Mouse (Mus musculus) heart, embryonic 14.5 days (tissue): Measurements from ENCODE around the gene Grb2. TPM values are rescaled to one million over a fixed set of nuclear protein-coding genes. Genes with fewer than 3 reads are reported as not detected.

Experiments used
- ATAC-seq: fragments of 200-750 bp; cut with Nextera tagmentation; 2 replicates; pipeline ENCODE4 v1.8.0; 2017; ENCODE audit warnings: low read depth, moderate TSS enrichment; ENCODE audit not compliant: insufficient number of reproducible peaks, insufficient read depth, low FRiP score
- H3K27ac ChIP-seq, 2 experiments: fragments of 200-500 bp in 1 of 2; fragments of 300-500 bp in 1 of 2; sonication (generic) in 1 of 2; replicated peaks in 1 of 2; 2 replicates each; pipeline ENCODE4 v1.5.1; 2012 to 2014; ENCODE audit warnings: low read depth in 2 of 2, low read length in 2 of 2, control low read depth in 1 of 2, mild to moderate bottlenecking in 1 of 2, mixed read lengths in 1 of 2; ENCODE audit not compliant: control insufficient read depth in 1 of 2, insufficient read depth in 1 of 2
- H3K27me3 ChIP-seq: fragments of 300-500 bp; sonication (generic); 2 replicates; pipeline ENCODE4 v1.6.1; 2014; ENCODE audit warnings: mild to moderate bottlenecking, low read length, control low read depth; ENCODE audit not compliant: control insufficient read depth, insufficient read depth
- H3K36me3 ChIP-seq: fragments of 300-500 bp; sonication (generic); 2 replicates; pipeline ENCODE4 v1.6.1; 2014; ENCODE audit warnings: mild to moderate bottlenecking, control low read depth, low read length, mixed read lengths; ENCODE audit not compliant: control insufficient read depth, insufficient read depth
- H3K4me1 ChIP-seq, 2 experiments: fragments of 200-500 bp in 1 of 2; fragments of 300-500 bp in 1 of 2; sonication (generic) in 1 of 2; 2 replicates each; pipeline ENCODE4 v1.6.1; 2012 to 2014; ENCODE audit warnings: low read length in 2 of 2, control low read depth in 1 of 2, mixed read lengths in 1 of 2; ENCODE audit not compliant: control insufficient read depth in 2 of 2, insufficient read depth in 2 of 2
- H3K4me2 ChIP-seq: fragments of 300-500 bp; sonication (generic); 2 replicates; pipeline ENCODE4 v1.6.1; 2014; ENCODE audit warnings: mild to moderate bottlenecking, low read length
- H3K4me3 ChIP-seq, 2 experiments: fragments of 200-500 bp in 1 of 2; fragments of 300-500 bp in 1 of 2; sonication (generic) in 1 of 2; 2 replicates each; pipeline ENCODE4 v1.5.1; 2012 to 2014; ENCODE audit warnings: low read length in 2 of 2, mild to moderate bottlenecking in 2 of 2, control low read depth in 1 of 2, low read depth in 1 of 2, moderate library complexity in 1 of 2; ENCODE audit not compliant: control insufficient read depth in 1 of 2, insufficient read depth in 1 of 2
- H3K9ac ChIP-seq: fragments of 300-500 bp; sonication (generic); 2 replicates; pipeline ENCODE4 v1.6.1; 2014; ENCODE audit warnings: mild to moderate bottlenecking, low read length
- H3K9me3 ChIP-seq: fragments of 300-500 bp; sonication (generic); 2 replicates; pipeline ENCODE4 v1.6.1; 2016; ENCODE audit warnings: low read length, control low read depth; ENCODE audit not compliant: control insufficient read depth
- WGBS: fragments of 180-500 bp; shearing (Covaris S2); extraction: QIAGEN DNeasy Blood & Tissue Kit; methylation state at CpG from one replicate; pipeline ENCODE4 v1.1.7; 2014; 5-methylcytosine and 5-hydroxymethylcytosine counted together
- polyA plus RNA-seq: library from polyadenylated mRNA; unstranded; fragments of >200 nt; fragmentation: Nextera tagmentation; extraction: Ambion mirVana; gene quantifications from 2 replicates; pipeline ENCODE4 v1.2.1, GENCODE M21; 2014

Gene Grb2
- polyA plus RNA-seq: 59.4 and 63.9 TPM in 2 replicates

DNA sequence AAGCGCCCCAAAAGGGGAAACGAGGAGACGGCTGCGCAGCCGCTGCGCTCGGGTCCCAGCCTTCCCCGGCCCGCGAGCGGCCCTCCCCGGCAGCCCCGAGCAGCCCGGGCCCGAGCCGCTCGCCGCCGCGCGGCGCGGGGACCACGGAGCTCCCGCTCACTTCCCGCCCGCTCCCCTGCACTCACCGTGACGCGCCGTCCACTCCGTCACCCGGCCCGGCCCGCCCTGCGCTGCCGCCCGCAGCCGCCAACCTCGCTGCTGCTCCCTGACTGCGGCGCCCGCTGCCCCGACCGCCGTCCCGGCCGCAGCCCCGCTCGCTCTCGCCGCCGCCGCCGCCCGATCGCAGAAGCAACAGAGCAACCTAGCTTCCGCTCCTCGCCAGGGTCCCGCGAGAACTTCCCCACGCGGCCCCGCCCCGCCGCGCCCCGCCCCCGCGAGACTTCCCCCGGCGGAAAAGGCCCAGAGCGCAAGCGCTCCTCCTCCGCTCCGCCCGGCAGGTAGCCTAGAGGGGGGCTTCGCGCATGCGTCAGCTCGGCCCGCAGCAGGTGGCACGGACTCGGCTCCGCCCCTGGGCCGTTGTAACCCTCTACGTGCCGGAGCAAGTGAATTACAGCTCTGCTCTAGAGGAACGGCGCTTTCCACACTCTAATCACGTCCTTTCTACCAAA, at the start of gene Grb2:
Gene Grb2, minus strand, starts transcription at position 389 of the 668 bp plus-strand sequence.
- Histone ChIP-seq H3K4me3 (peak within 1 kb of the TSS; percentile 95 to 98), H3K9me3 (no peaks in the 10 kb centered on the region), H3K27ac (peak within 1 kb of the TSS; percentile 92 to 95), H3K4me1 (peaks cover 7 to 30% of the 10 kb centered on the region in 2 experiments), H3K4me2 (peak within 1 kb of the TSS; percentile 93), H3K36me3 (no peaks in the 10 kb centered on the region), H3K27me3 (no peaks in the 10 kb centered on the region), H3K9ac (peak within 1 kb of the TSS; percentile 99)
- under 1% methylated on average over 82 of the region's 91 CpGs for WGBS
- peak; percentile 97 for ATAC-seq

GRCm38 (mm10) chr11:115753485-115753884, 45.1 kb upstream of the Grb2 start:
- no peaks in the 10 kb centered on the region for H3K9me3 ChIP-seq
- H3K4me2 ChIP-seq: no peak overlapping the region
- no peaks in the 10 kb centered on the region for H3K4me1 ChIP-seq
- no peaks in the 10 kb centered on the region for H3K27me3 ChIP-seq
- H3K4me3 ChIP-seq: no peak overlapping the region
- no peak overlapping the region for H3K9ac ChIP-seq
- no peak overlapping the region for H3K27ac ChIP-seq
- 62% methylated on average over 4 of the region's 4 CpGs for whole genome bisulfite sequencing
- H3K36me3 ChIP-seq: no peaks in the 10 kb centered on the region
- no peak for ATAC-seq

DNA sequence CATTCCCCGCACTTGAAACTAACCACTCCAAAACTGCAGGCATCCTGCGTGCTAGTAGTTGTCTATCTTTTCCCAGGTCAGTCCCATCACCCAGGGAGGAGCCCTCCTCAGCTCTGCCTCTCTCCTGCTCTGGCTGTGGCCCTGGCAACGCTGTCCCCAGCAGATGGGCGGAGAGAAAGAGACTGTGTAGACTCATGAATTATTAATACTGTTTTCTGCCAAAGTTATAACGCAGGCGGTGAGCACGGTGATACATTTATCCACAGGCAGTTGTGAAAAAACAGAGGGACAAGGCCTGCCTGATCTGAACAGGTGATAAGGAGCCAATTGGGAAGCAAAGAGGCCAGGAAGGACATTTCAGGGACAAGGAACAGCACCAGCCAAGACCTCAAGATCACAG, 44.3 kb upstream of the Grb2 start:
- WGBS: 72% methylated on average over 7 of the region's 7 CpGs
- no peak overlapping the region for H3K4me2 ChIP-seq
- H3K36me3 ChIP-seq: no peaks in the 10 kb centered on the region
- H3K9me3 ChIP-seq: no peaks in the 10 kb centered on the region
- ATAC-seq: no peak
- no peaks in the 10 kb centered on the region for H3K27me3 ChIP-seq
- no peak overlapping the region for H3K9ac ChIP-seq
- no peak overlapping the region for H3K27ac ChIP-seq
- H3K4me3 ChIP-seq: no peak overlapping the region
- H3K4me1 ChIP-seq: no peaks in the 10 kb centered on the region

- H3K27me3 ChIP-seq: no peaks in the 10 kb centered on the region
- no peak overlapping the region for H3K27ac ChIP-seq
- ATAC-seq: no peak
- H3K36me3 ChIP-seq: no peaks in the 10 kb centered on the region
- H3K4me2 ChIP-seq: no peak overlapping the region
- 53% methylated on average over 2 of the region's 2 CpGs for WGBS
- peaks cover 2 to 6% of the 10 kb centered on the region in 2 experiments; a peak in 3 of 4 replicates for H3K4me1 ChIP-seq
- no peak overlapping the region for H3K9ac ChIP-seq
- no peaks in the 10 kb centered on the region for H3K9me3 ChIP-seq
- no peak overlapping the region for H3K4me3 ChIP-seq
Observed at GRCm38 (mm10) chr11:115751725-115752124, 43.3 kb upstream of the Grb2 start.

GRCm38 (mm10) chr11:115749834-115750233, 41.4 kb upstream of the Grb2 start:
- no peak overlapping the region for H3K4me2 ChIP-seq
- no peak overlapping the region for H3K27ac ChIP-seq
- H3K27me3 ChIP-seq: no peaks in the 10 kb centered on the region
- no peaks in the 10 kb centered on the region for H3K9me3 ChIP-seq
- no peak overlapping the region for H3K4me3 ChIP-seq
- no peak for ATAC-seq
- WGBS: 82% methylated on average over 5 of the region's 5 CpGs
- H3K4me1 ChIP-seq: peaks cover 2 to 8% of the 10 kb centered on the region in 2 experiments; a peak in 3 of 4 replicates
- H3K9ac ChIP-seq: no peak overlapping the region
- H3K36me3 ChIP-seq: no peaks in the 10 kb centered on the region

- peak overlapping the region; percentile 56 for H3K9ac ChIP-seq
Observed at GRCm38 (mm10) chr11:115747351-115747750, 39.0 kb upstream of the Grb2 start.

DNA sequence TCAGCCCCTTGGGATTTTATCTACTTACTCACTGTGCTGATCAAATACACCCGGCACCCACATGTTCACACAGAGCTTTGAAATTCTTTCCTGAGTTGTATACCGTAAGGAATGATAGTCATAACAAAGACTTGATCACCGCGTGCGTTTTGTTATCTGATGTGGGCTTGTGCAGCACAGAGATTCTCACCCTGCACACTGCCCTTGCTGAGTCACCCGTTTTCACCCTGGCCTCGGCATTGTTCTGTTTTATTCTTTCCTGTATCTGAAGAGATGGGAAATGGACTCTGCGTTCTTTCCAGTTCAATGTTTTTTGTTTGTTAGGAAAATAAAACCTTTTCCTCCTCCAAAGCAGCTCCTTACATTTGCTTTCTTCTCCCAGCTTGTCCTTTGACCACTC, 38.4 kb upstream of the Grb2 start:
- WGBS: 32% methylated on average over 8 of the region's 8 CpGs
- Histone ChIP-seq H3K4me3 (no peak overlapping the region), H3K4me2 (peak overlapping the region; percentile 56), H3K4me1 (peaks cover 2 to 8% of the 10 kb centered on the region in 2 experiments; a peak in 3 of 4 replicates), H3K9me3 (no peaks in the 10 kb centered on the region), H3K36me3 (no peaks in the 10 kb centered on the region), H3K9ac (no peak overlapping the region), H3K27me3 (no peaks in the 10 kb centered on the region), H3K27ac (no peak overlapping the region)
- ATAC-seq: no peak

More at GRCm38 (mm10) chr11:115747351-115747750, 39.0 kb upstream of the Grb2 start:
- Histone ChIP-seq H3K4me2 (peak overlapping the region; percentile 56), H3K4me1 (peaks cover 2 to 8% of the 10 kb centered on the region in 2 experiments; a peak in 3 of 4 replicates), H3K4me3 (peak overlapping the region; percentile 17 to 23; a peak in 3 of 4 replicates), H3K27ac (no peak overlapping the region), H3K36me3 (no peaks in the 10 kb centered on the region), H3K27me3 (no peaks in the 10 kb centered on the region), H3K9me3 (no peaks in the 10 kb centered on the region)
- ATAC-seq: no peak
- WGBS: 6% methylated on average over 10 of the region's 15 CpGs
